Mouse (Mus musculus) testis, postnatal 10 days (tissue): ENCODE data around the gene Ugt1a8.
A peak's percentile ranks its signal among the peaks of the same experiment; 100 is the strongest.
"Not testable (repeated sequence)": the region's sequence is repeated elsewhere in the genome, so short reads cannot be mapped to it uniquely, and the experiment has no call there.

Experiments
- DNase-seq: peaks from one replicate; pipeline ENCODE4 v3.0.0; 2021; ENCODE audit warnings: low spot score

Ugt1a8 gene

GRCm38 (mm10) chr1:88222216-88222615, 134.6 kb downstream of the Ugt1a8 start:
- DNase-seq, result no peak

GRCm38 (mm10) chr1:88223011-88223515, 135.4 kb downstream of the Ugt1a8 start:
- peak; percentile 39 for DNase-seq

GRCm38 (mm10) chr1:88223591-88223990, 136.0 kb downstream of the Ugt1a8 start:
- peak; percentile 47 for DNase-seq

- DNase-seq, result peak; percentile 60
These were observed 136.6 kb downstream of the Ugt1a8 start for GRCm38 (mm10) chr1:88224029-88224776.

- DNase-seq, result not testable (repeated sequence)
These were observed 137.7 kb downstream of the Ugt1a8 start for GRCm38 (mm10) chr1:88225301-88225700.

- DNase-seq, result no peak
These were observed 138.1 kb downstream of the Ugt1a8 start for GRCm38 (mm10) chr1:88225741-88226140.

- DNase-seq, result peak; percentile 40
These were observed 139.2 kb downstream of the Ugt1a8 start, which contains the start of gene Mroh2a for GRCm38 (mm10) chr1:88226670-88227379. TSS of gene Mroh2a (plus strand) at chr1:88226986.

- DNase-seq, result peak; percentile 40
These were observed 139.9 kb downstream of the Ugt1a8 start for GRCm38 (mm10) chr1:88227482-88227881.

- peak; percentile 58 for DNase-seq
These were observed 140.5 kb downstream of the Ugt1a8 start for GRCm38 (mm10) chr1:88228121-88228520.

GRCm38 (mm10) chr1:88229566-88229965, 142.0 kb downstream of the Ugt1a8 start:
- DNase-seq, result no peak

- peak; percentile 58 for DNase-seq
These were observed 142.4 kb downstream of the Ugt1a8 start for GRCm38 (mm10) chr1:88229986-88230385.

- DNase-seq, result peak; percentile 63
These were observed 142.8 kb downstream of the Ugt1a8 start for GRCm38 (mm10) chr1:88230421-88230820.

- DNase-seq, result peak; percentile 42
These were observed 143.6 kb downstream of the Ugt1a8 start for GRCm38 (mm10) chr1:88230981-88231802.

- peak; percentile 50 for DNase-seq
These were observed 144.3 kb downstream of the Ugt1a8 start for GRCm38 (mm10) chr1:88231803-88232499.

- peak; percentile 50 for DNase-seq
These were observed 145.2 kb downstream of the Ugt1a8 start for GRCm38 (mm10) chr1:88232664-88233380.

- DNase-seq, result peak; percentile 82
These were observed 146.0 kb downstream of the Ugt1a8 start for GRCm38 (mm10) chr1:88233421-88234247.

- DNase-seq, result peak; percentile 45
These were observed 146.6 kb downstream of the Ugt1a8 start for GRCm38 (mm10) chr1:88234248-88234610.

- DNase-seq, result peak; percentile 55
These were observed 147.0 kb downstream of the Ugt1a8 start for GRCm38 (mm10) chr1:88234646-88235045.

GRCm38 (mm10) chr1:88235046-88235893, 147.7 kb downstream of the Ugt1a8 start:
- DNase-seq, result peak; percentile 66
